Mouse (Mus musculus) limb, embryonic 15.5 days (tissue): Measurements from ENCODE around the gene Gm14308. TPM values are rescaled to one million over a fixed set of nuclear protein-coding genes. Genes with fewer than 3 reads are reported as not detected.
"Not testable (repeated sequence)": the region's sequence is repeated elsewhere in the genome, so short reads cannot be mapped to it uniquely, and the experiment has no call there.

Source experiments
- ATAC-seq: fragments of 200-750 bp; cut with Nextera tagmentation; 2 replicates; pipeline ENCODE4 v1.8.0; 2017; ENCODE audit warnings: low read depth, moderate TSS enrichment; ENCODE audit not compliant: insufficient number of reproducible peaks, low FRiP score, low TSS enrichment
- H3K27ac ChIP-seq: fragments of 300-500 bp; sonication (generic); 2 replicates; pipeline ENCODE4 v1.5.1; 2015; ENCODE audit warnings: moderate library complexity, mild to moderate bottlenecking, inconsistent platforms
- H3K27me3 ChIP-seq: fragments of 300-500 bp; sonication (generic); 2 replicates; pipeline ENCODE4 v1.6.1; 2015; ENCODE audit warnings: inconsistent platforms
- H3K36me3 ChIP-seq: fragments of 300-500 bp; sonication (generic); 2 replicates; pipeline ENCODE4 v1.6.1; 2015; ENCODE audit warnings: inconsistent platforms
- H3K4me1 ChIP-seq: fragments of 300-500 bp; sonication (generic); 2 replicates; pipeline ENCODE4 v1.6.1; 2015; ENCODE audit warnings: inconsistent platforms
- H3K4me2 ChIP-seq: fragments of 300-500 bp; sonication (generic); 2 replicates; pipeline ENCODE4 v1.6.1; 2015; ENCODE audit warnings: mild to moderate bottlenecking, inconsistent platforms
- H3K4me3 ChIP-seq: fragments of 300-500 bp; sonication (generic); 2 replicates; pipeline ENCODE4 v1.5.1; 2015; ENCODE audit warnings: mild to moderate bottlenecking, inconsistent platforms
- H3K9ac ChIP-seq: fragments of 300-500 bp; sonication (generic); 2 replicates; pipeline ENCODE4 v1.6.1; 2015; ENCODE audit warnings: inconsistent platforms
- H3K9me3 ChIP-seq: fragments of 300-500 bp; sonication (generic); 2 replicates; pipeline ENCODE4 v1.6.1; 2016; ENCODE audit warnings: inconsistent platforms
- WGBS: fragments of 180-500 bp; shearing (Covaris S2); methylation state at CpG from one replicate; pipeline ENCODE4 v1.1.7; 2015; 5-methylcytosine and 5-hydroxymethylcytosine counted together
- polyA plus RNA-seq: library from polyadenylated mRNA; unstranded; fragments of >200 nt; fragmentation: Nextera tagmentation; extraction: Ambion mirVana; gene quantifications from 2 replicates; pipeline ENCODE4 v1.2.1, GENCODE M21; 2015

The Gm14308 gene
- polyA plus RNA-seq, result 15.3 and 18.7 TPM in 2 replicates

- H3K4me1 ChIP-seq, H3K9ac ChIP-seq, H3K4me3 ChIP-seq, H3K4me2 ChIP-seq, H3K9me3 ChIP-seq, H3K36me3 ChIP-seq, H3K27ac ChIP-seq, ATAC-seq, H3K27me3 ChIP-seq: not testable (repeated sequence)
- no CpG with 5 or more reads among the region's 4 CpGs for WGBS
Measured at GRCm38 (mm10) chr2:176636244-176636643, at the start of gene Gm14308. Gm14308 (minus strand) TSS chr2:176636344.

- WGBS, result no CpG with 5 or more reads among the region's 6 CpGs
- ATAC-seq, H3K4me3 ChIP-seq, H3K4me2 ChIP-seq, H3K4me1 ChIP-seq, H3K36me3 ChIP-seq, H3K27ac ChIP-seq, H3K27me3 ChIP-seq, H3K9me3 ChIP-seq, H3K9ac ChIP-seq: not testable (repeated sequence)
Measured at GRCm38 (mm10) chr2:176670222-176670621, 34.1 kb upstream of the Gm14308 start, which contains the start of gene Zfp973. Zfp973 (plus strand) TSS chr2:176670522.

Other genes with a start within 250 kb of the Gm14308 start
- gene Gm14435, start 212.8 kb downstream of the Gm14308 start, polyA plus RNA-seq, result 12.2 and 13.7 TPM in 2 replicates
- gene Gm14434, start 149.6 kb downstream of the Gm14308 start, polyA plus RNA-seq, result 1.9 and 8.7 TPM in 2 replicates
- gene Zfp967, start 115.3 kb downstream of the Gm14308 start, polyA plus RNA-seq, result not detected in 2 replicates
- 8.8 and 9.1 TPM in 2 replicates for gene Zfp973, start 34.2 kb upstream of the Gm14308 start, polyA plus RNA-seq
- gene Gm14305, start 72.0 kb upstream of the Gm14308 start, polyA plus RNA-seq, result 24.8 and 27.5 TPM in 2 replicates
- gene Gm14295, start 162.3 kb upstream of the Gm14308 start, polyA plus RNA-seq, result 12.0 and 14.5 TPM in 2 replicates
- not detected in 2 replicates for gene Gm14408, start 194.8 kb upstream of the Gm14308 start, polyA plus RNA-seq